Mouse (Mus musculus) embryonic facial prominence, embryonic 10.5 days (tissue): ENCODE results near the gene Blcap. TPM values are rescaled to one million over a fixed set of nuclear protein-coding genes. Genes with fewer than 3 reads are reported as not detected.
"Not testable (repeated sequence)": the region's sequence is repeated elsewhere in the genome, so short reads cannot be mapped to it uniquely, and the experiment has no call there.

ENCODE experiments used
- DNase-seq: peaks from one replicate; pipeline ENCODE4 v3.0.0-alpha.2; 2017; ENCODE audit warnings: low spot score
- H3K27ac ChIP-seq: fragments of 300-500 bp; sonication (generic); replicated peaks from 2 replicates; pipeline ENCODE4 v1.5.1; 2016; ENCODE audit warnings: mild to moderate bottlenecking
- H3K27me3 ChIP-seq: fragments of 300-500 bp; sonication (generic); replicated peaks from 2 replicates; pipeline ENCODE4 v1.6.1; 2016; ENCODE audit warnings: low read depth, mild to moderate bottlenecking; ENCODE audit not compliant: poor library complexity, severe bottlenecking
- H3K36me3 ChIP-seq: fragments of 300-500 bp; sonication (generic); replicated peaks from 2 replicates; pipeline ENCODE4 v1.6.1; 2016; ENCODE audit warnings: mild to moderate bottlenecking, moderate library complexity
- H3K4me1 ChIP-seq: fragments of 300-500 bp; sonication (generic); 2 replicates; pipeline ENCODE4 v1.6.1; 2016
- H3K4me3 ChIP-seq: fragments of 300-500 bp; sonication (generic); 2 replicates; pipeline ENCODE4 v1.5.1; 2016; ENCODE audit warnings: mild to moderate bottlenecking, moderate library complexity
- H3K9me3 ChIP-seq: fragments of 300-500 bp; sonication (generic); 2 replicates; pipeline ENCODE4 v1.6.1; 2016; ENCODE audit warnings: mild to moderate bottlenecking
- WGBS: fragments of 180-500 bp; shearing (Covaris S2); methylation state at CpG from one replicate; pipeline ENCODE4 v1.1.7; 2016; 5-methylcytosine and 5-hydroxymethylcytosine counted together
- polyA plus RNA-seq: library from polyadenylated mRNA; unstranded; fragments of >200 nt; fragmentation: Nextera tagmentation; extraction: Ambion mirVana; gene quantifications from 2 replicates; pipeline ENCODE4 v1.2.1, GENCODE M21; 2016

The Blcap gene
- 82.1 and 82.3 TPM in 2 replicates for polyA plus RNA-seq

GRCm38 (mm10) chr2:157571224-157571832 is at the start of gene Blcap:
Gene Blcap, minus strand, starts transcription at chr2:157571274.
- no peaks in the 10 kb centered on the region for H3K36me3 ChIP-seq
- DNase-seq, result peak; percentile 67
- peak within 1 kb of the TSS; percentile 44; the same call in 1 of the 2 replicates for H3K27ac ChIP-seq
- WGBS, result 12% methylated on average over 6 of the region's 6 CpGs
- no peaks in the 10 kb centered on the region for H3K27me3 ChIP-seq
- no peaks in the 10 kb centered on the region for H3K9me3 ChIP-seq
- H3K4me3 ChIP-seq, result no peak within 1 kb of the TSS
- H3K4me1 ChIP-seq, result peaks cover 31% of the 10 kb centered on the region

- H3K9me3 ChIP-seq, result no peaks in the 10 kb centered on the region
- 89% methylated on average over 4 of the region's 4 CpGs for WGBS
- no peak for DNase-seq
- H3K36me3 ChIP-seq, result no peaks in the 10 kb centered on the region
- peaks cover 15% of the 10 kb centered on the region for H3K4me1 ChIP-seq
- H3K27me3 ChIP-seq, result 0 out of 2 replicates have a peak, but pooled peaks cover 4% of the 10 kb centered on the region
- H3K4me3 ChIP-seq, result no peak overlapping the region
- no peak overlapping the region for H3K27ac ChIP-seq
These were observed 47.3 kb upstream of the Blcap start for GRCm38 (mm10) chr2:157618393-157618792.

- Histone ChIP-seq H3K36me3 (no peaks in the 10 kb centered on the region), H3K4me1 (peaks cover 15% of the 10 kb centered on the region), H3K4me3 (peak overlapping the region; percentile 33), H3K27ac (peak overlapping the region; percentile 11; the same call in 1 of the 2 replicates), H3K27me3 (peaks cover 4% of the 10 kb centered on the region; the same call in 1 of the 2 replicates), H3K9me3 (no peaks in the 10 kb centered on the region)
- peak; percentile 42 for DNase-seq
- 17% methylated on average over 11 of the region's 11 CpGs for WGBS
These were observed 42.9 kb upstream of the Blcap start for GRCm38 (mm10) chr2:157613997-157614396.

GRCm38 (mm10) chr2:157611735-157612134 is 40.7 kb upstream of the Blcap start:
- H3K4me3 ChIP-seq, result no peak overlapping the region
- no peak for DNase-seq
- peaks cover 31% of the 10 kb centered on the region for H3K4me1 ChIP-seq
- no peaks in the 10 kb centered on the region for H3K9me3 ChIP-seq
- no peaks in the 10 kb centered on the region for H3K36me3 ChIP-seq
- 77% methylated on average over 3 of the region's 3 CpGs for WGBS
- no peak overlapping the region for H3K27ac ChIP-seq
- H3K27me3 ChIP-seq, result peaks cover 4% of the 10 kb centered on the region; the same call in 1 of the 2 replicates

GRCm38 (mm10) chr2:157607542-157608236 is 36.6 kb upstream of the Blcap start:
- no peaks in the 10 kb centered on the region for H3K36me3 ChIP-seq
- no peak for DNase-seq
- H3K4me1 ChIP-seq, result peaks cover 19% of the 10 kb centered on the region
- no peak overlapping the region for H3K4me3 ChIP-seq
- no peaks in the 10 kb centered on the region for H3K9me3 ChIP-seq
- H3K27ac ChIP-seq, result no peak overlapping the region; the same call in 1 of the 2 replicates
- H3K27me3 ChIP-seq, result peaks cover 21% of the 10 kb centered on the region
- 67% methylated on average over 9 of the region's 9 CpGs for WGBS

GRCm38 (mm10) chr2:157605025-157605675 is 34.1 kb upstream of the Blcap start:
- Histone ChIP-seq H3K4me3 (no peak overlapping the region), H3K36me3 (no peaks in the 10 kb centered on the region), H3K27ac (no peak overlapping the region), H3K27me3 (peaks cover 21% of the 10 kb centered on the region), H3K9me3 (no peaks in the 10 kb centered on the region), H3K4me1 (peaks cover 25% of the 10 kb centered on the region)
- 9% methylated on average over 18 of the region's 18 CpGs for WGBS
- peak; percentile 89 for DNase-seq

- Histone ChIP-seq H3K27me3 (peaks cover 21% of the 10 kb centered on the region), H3K9me3 (no peaks in the 10 kb centered on the region), H3K4me1 (peaks cover 9% of the 10 kb centered on the region), H3K36me3 (no peaks in the 10 kb centered on the region), H3K4me3 (no peak overlapping the region), H3K27ac (no peak overlapping the region)
- 78% methylated on average over 6 of the region's 6 CpGs for WGBS
- DNase-seq, result no peak
These were observed 30.4 kb upstream of the Blcap start for GRCm38 (mm10) chr2:157601435-157601839.

GRCm38 (mm10) chr2:157596876-157597566 is 25.9 kb upstream of the Blcap start:
- WGBS, result 67% methylated on average over 22 of the region's 22 CpGs
- Histone ChIP-seq H3K4me3 (peak overlapping the region; percentile 35), H3K4me1 (peaks cover 6% of the 10 kb centered on the region), H3K27me3 (no peaks in the 10 kb centered on the region), H3K36me3 (no peaks in the 10 kb centered on the region), H3K27ac (no peak overlapping the region), H3K9me3 (no peaks in the 10 kb centered on the region)
- no peak for DNase-seq

- not testable (repeated sequence) for H3K9me3 ChIP-seq, H3K27ac ChIP-seq, H3K36me3 ChIP-seq, H3K4me3 ChIP-seq, H3K4me1 ChIP-seq, H3K27me3 ChIP-seq, DNase-seq
- 14% methylated on average over 7 of the region's 7 CpGs for WGBS
These were observed 14.3 kb upstream of the Blcap start for GRCm38 (mm10) chr2:157585351-157585750.

- 85% methylated on average over 2 of the region's 2 CpGs for WGBS
- Histone ChIP-seq H3K27me3 (no peaks in the 10 kb centered on the region), H3K36me3 (no peaks in the 10 kb centered on the region), H3K4me1 (peaks cover 19% of the 10 kb centered on the region), H3K27ac (no peak overlapping the region), H3K9me3 (no peaks in the 10 kb centered on the region), H3K4me3 (no peak overlapping the region)
- no peak for DNase-seq
These were observed 1.7 kb upstream of the Blcap start for GRCm38 (mm10) chr2:157572786-157573185.

- H3K27me3 ChIP-seq, result no peaks in the 10 kb centered on the region
- H3K4me3 ChIP-seq, result no peak overlapping the region
- no peaks in the 10 kb centered on the region for H3K9me3 ChIP-seq
- peaks cover 38% of the 10 kb centered on the region for H3K4me1 ChIP-seq
- H3K36me3 ChIP-seq, result no peaks in the 10 kb centered on the region
- WGBS, result 75% methylated on average over 9 of the region's 9 CpGs
- DNase-seq, result no peak
- 0 out of 2 replicates have a peak overlapping the region, but pooled peaks have one; percentile 16 for H3K27ac ChIP-seq
These were observed 1.1 kb downstream of the Blcap start for GRCm38 (mm10) chr2:157569796-157570485.

- Histone ChIP-seq H3K27ac (peak overlapping the region; percentile 57; the same call in 1 of the 2 replicates), H3K4me3 (no peak overlapping the region), H3K36me3 (peaks cover 8% of the 10 kb centered on the region), H3K4me1 (peaks cover 48% of the 10 kb centered on the region), H3K27me3 (no peaks in the 10 kb centered on the region), H3K9me3 (no peaks in the 10 kb centered on the region)
- WGBS, result 37% methylated on average over 2 of the region's 2 CpGs
- DNase-seq, result no peak
These were observed 2.2 kb downstream of the Blcap start for GRCm38 (mm10) chr2:157568881-157569280.
